Mouse (Mus musculus) limb, embryonic 11.5 days (tissue): ENCODE measurements around the gene Spata1. TPM values are rescaled to one million over a fixed set of nuclear protein-coding genes. Genes with fewer than 3 reads are reported as not detected.

Experiments used
- ATAC-seq: fragments of 200-750 bp; cut with Nextera tagmentation; 2 replicates; pipeline ENCODE4 v1.8.0; 2017; ENCODE audit warnings: low read depth; ENCODE audit not compliant: insufficient number of reproducible peaks, low FRiP score, low TSS enrichment
- DNase-seq: peaks from one replicate; pipeline ENCODE4 v3.0.0-alpha.2; 2015; ENCODE audit warnings: low spot score
- H3K27ac ChIP-seq: fragments of 300-500 bp; sonication (generic); replicated peaks from 2 replicates; pipeline ENCODE4 v1.5.1; 2014; ENCODE audit warnings: low read depth, mild to moderate bottlenecking, low read length
- H3K27me3 ChIP-seq: fragments of 300-500 bp; sonication (generic); 2 replicates; pipeline ENCODE4 v1.6.1; 2014; ENCODE audit warnings: mild to moderate bottlenecking, low read length, mixed read lengths; ENCODE audit not compliant: control insufficient read depth, insufficient read depth
- H3K36me3 ChIP-seq: fragments of 300-500 bp; sonication (generic); 2 replicates; pipeline ENCODE4 v1.6.1; 2014; ENCODE audit warnings: mild to moderate bottlenecking, low read length, moderate library complexity, mixed read lengths; ENCODE audit not compliant: control insufficient read depth, insufficient read depth
- H3K4me1 ChIP-seq: fragments of 300-500 bp; sonication (generic); 2 replicates; pipeline ENCODE4 v1.6.1; 2014; ENCODE audit warnings: low read length, mixed read lengths; ENCODE audit not compliant: control insufficient read depth, insufficient read depth
- H3K4me2 ChIP-seq: fragments of 300-500 bp; sonication (generic); 2 replicates; pipeline ENCODE4 v1.6.1; 2014; ENCODE audit warnings: low read depth, mild to moderate bottlenecking, moderate library complexity; ENCODE audit not compliant: severe bottlenecking
- H3K4me3 ChIP-seq: fragments of 300-500 bp; sonication (generic); 2 replicates; pipeline ENCODE4 v1.5.1; 2014; ENCODE audit warnings: low read depth, low read length
- H3K9ac ChIP-seq: fragments of 300-500 bp; sonication (generic); 2 replicates; pipeline ENCODE4 v1.6.1; 2014; ENCODE audit warnings: mild to moderate bottlenecking, low read length
- H3K9me3 ChIP-seq: fragments of 300-500 bp; sonication (generic); 2 replicates; pipeline ENCODE4 v1.6.1; 2016; ENCODE audit warnings: low read length; ENCODE audit not compliant: control insufficient read depth
- WGBS: fragments of 180-500 bp; shearing (Covaris S2); extraction: QIAGEN DNeasy Blood & Tissue Kit; methylation state at CpG from one replicate; pipeline ENCODE4 v1.1.7; 2014; 5-methylcytosine and 5-hydroxymethylcytosine counted together
- polyA plus RNA-seq: library from polyadenylated mRNA; unstranded; fragments of >200 nt; fragmentation: Nextera tagmentation; extraction: Ambion mirVana; gene quantifications from 2 replicates; pipeline ENCODE4 v1.2.1, GENCODE M21; 2014

Gene Spata1
- polyA plus RNA-seq, 1 experiment from 2014 or later: 6.4 TPM

- H3K27me3 ChIP-seq: no peaks in the 10 kb centered on the region
- H3K27ac ChIP-seq: no peak overlapping the region
- H3K9ac ChIP-seq: no peak overlapping the region
- ATAC-seq (no peak), DNase-seq (no peak)
- H3K36me3 ChIP-seq: peaks cover 17% of the 10 kb centered on the region
- no peak overlapping the region for H3K4me3 ChIP-seq
- no peak overlapping the region for H3K4me2 ChIP-seq
- peaks cover 1% of the 10 kb centered on the region for H3K4me1 ChIP-seq
- no peaks in the 10 kb centered on the region for H3K9me3 ChIP-seq
- whole genome bisulfite sequencing: 96% methylated on average over 7 of the region's 7 CpGs
Observed at GRCm38 (mm10) chr3:146506711-146507110, 7.2 kb upstream of the Spata1 start.

- no peaks in the 10 kb centered on the region for H3K27me3 ChIP-seq
- H3K36me3 ChIP-seq: peaks cover 11% of the 10 kb centered on the region
- no peaks in the 10 kb centered on the region for H3K9me3 ChIP-seq
- peak overlapping the region; percentile 63 for H3K4me2 ChIP-seq
- H3K4me3 ChIP-seq: peak overlapping the region; percentile 76
- no peak overlapping the region for H3K27ac ChIP-seq
- H3K9ac ChIP-seq: peak overlapping the region; percentile 23; the same call in 1 of the 2 replicates
- 62% methylated on average over 5 of the region's 5 CpGs for WGBS
- ATAC-seq (no peak), DNase-seq (no peak)
- H3K4me1 ChIP-seq: peaks cover 4% of the 10 kb centered on the region
Observed at GRCm38 (mm10) chr3:146501601-146502123, 2.1 kb upstream of the Spata1 start.

GRCm38 (mm10) chr3:146500810-146501201 lies 1.3 kb upstream of the Spata1 start:
- ATAC-seq (no peak), DNase-seq (no peak)
- peak overlapping the region; percentile 63 for H3K4me2 ChIP-seq
- no peaks in the 10 kb centered on the region for H3K27me3 ChIP-seq
- H3K27ac ChIP-seq: no peak overlapping the region
- H3K4me3 ChIP-seq: peak overlapping the region; percentile 76
- H3K4me1 ChIP-seq: peaks cover 4% of the 10 kb centered on the region
- 9% methylated on average over 5 of the region's 5 CpGs for WGBS
- H3K36me3 ChIP-seq: peaks cover 8% of the 10 kb centered on the region
- peak overlapping the region; percentile 85 for H3K9ac ChIP-seq
- no peaks in the 10 kb centered on the region for H3K9me3 ChIP-seq

- WGBS: under 1% methylated on average over 55 of the region's 57 CpGs
- peak; percentile 84 for ATAC-seq
- peak overlapping the region; percentile 63 for H3K4me2 ChIP-seq
Observed at GRCm38 (mm10) chr3:146500003-146500809, 653 bp upstream of the Spata1 start.

GRCm38 (mm10) chr3:146498989-146499388 lies 564 bp downstream of the Spata1 start:
- Histone ChIP-seq H3K9ac (peak overlapping the region; percentile 85), H3K27ac (peak overlapping the region; percentile 93), H3K9me3 (no peaks in the 10 kb centered on the region), H3K36me3 (peaks cover 6% of the 10 kb centered on the region), H3K27me3 (no peaks in the 10 kb centered on the region), H3K4me2 (peak overlapping the region; percentile 45), H3K4me3 (peak overlapping the region; percentile 76), H3K4me1 (peaks cover 4% of the 10 kb centered on the region)
- 5% methylated on average over 13 of the region's 13 CpGs for WGBS
- ATAC-seq (no peak), DNase-seq (peak; percentile 31)

More at GRCm38 (mm10) chr3:146500003-146500809, 653 bp upstream of the Spata1 start:
- peak overlapping the region; percentile 76 for H3K4me3 ChIP-seq
- peaks cover 6% of the 10 kb centered on the region for H3K36me3 ChIP-seq
- DNase-seq: peak; percentile 79
- H3K27me3 ChIP-seq: no peaks in the 10 kb centered on the region
- H3K9ac ChIP-seq: peak overlapping the region; percentile 85
- H3K9me3 ChIP-seq: no peaks in the 10 kb centered on the region
- H3K4me1 ChIP-seq: peaks cover 4% of the 10 kb centered on the region
- H3K27ac ChIP-seq: peak overlapping the region; percentile 93

- 91% methylated on average over 8 of the region's 8 CpGs for WGBS
- no peak for ATAC-seq
- Histone ChIP-seq H3K27ac (no peak overlapping the region), H3K4me3 (no peak overlapping the region), H3K4me1 (no peaks in the 10 kb centered on the region), H3K36me3 (no peaks in the 10 kb centered on the region), H3K9ac (no peak overlapping the region), H3K9me3 (no peaks in the 10 kb centered on the region), H3K27me3 (no peaks in the 10 kb centered on the region), H3K4me2 (no peak overlapping the region)
- no peak for DNase-seq
Observed at GRCm38 (mm10) chr3:146494941-146495340, 4.6 kb downstream of the Spata1 start.

GRCm38 (mm10) chr3:146486464-146486863 lies 13.1 kb downstream of the Spata1 start:
- Histone ChIP-seq H3K27ac (no peak overlapping the region), H3K36me3 (no peaks in the 10 kb centered on the region), H3K27me3 (no peaks in the 10 kb centered on the region), H3K9me3 (no peaks in the 10 kb centered on the region), H3K4me3 (no peak overlapping the region), H3K9ac (no peak overlapping the region), H3K4me2 (no peak overlapping the region), H3K4me1 (no peaks in the 10 kb centered on the region)
- ATAC-seq (no peak), DNase-seq (no peak)
- WGBS: 87% methylated on average over 4 of the region's 4 CpGs

GRCm38 (mm10) chr3:146482044-146482443 lies 17.5 kb downstream of the Spata1 start:
- no peaks in the 10 kb centered on the region for H3K4me1 ChIP-seq
- no peaks in the 10 kb centered on the region for H3K27me3 ChIP-seq
- no peak overlapping the region for H3K9ac ChIP-seq
- DNase-seq (no peak), ATAC-seq (no peak)
- WGBS: 81% methylated on average over 2 of the region's 2 CpGs
- H3K4me2 ChIP-seq: no peak overlapping the region
- H3K27ac ChIP-seq: no peak overlapping the region
- H3K9me3 ChIP-seq: no peaks in the 10 kb centered on the region
- no peaks in the 10 kb centered on the region for H3K36me3 ChIP-seq
- no peak overlapping the region for H3K4me3 ChIP-seq
